Mouse (Mus musculus): ENCODE data around the gene Igf2r.

The Igf2r gene

DNA sequence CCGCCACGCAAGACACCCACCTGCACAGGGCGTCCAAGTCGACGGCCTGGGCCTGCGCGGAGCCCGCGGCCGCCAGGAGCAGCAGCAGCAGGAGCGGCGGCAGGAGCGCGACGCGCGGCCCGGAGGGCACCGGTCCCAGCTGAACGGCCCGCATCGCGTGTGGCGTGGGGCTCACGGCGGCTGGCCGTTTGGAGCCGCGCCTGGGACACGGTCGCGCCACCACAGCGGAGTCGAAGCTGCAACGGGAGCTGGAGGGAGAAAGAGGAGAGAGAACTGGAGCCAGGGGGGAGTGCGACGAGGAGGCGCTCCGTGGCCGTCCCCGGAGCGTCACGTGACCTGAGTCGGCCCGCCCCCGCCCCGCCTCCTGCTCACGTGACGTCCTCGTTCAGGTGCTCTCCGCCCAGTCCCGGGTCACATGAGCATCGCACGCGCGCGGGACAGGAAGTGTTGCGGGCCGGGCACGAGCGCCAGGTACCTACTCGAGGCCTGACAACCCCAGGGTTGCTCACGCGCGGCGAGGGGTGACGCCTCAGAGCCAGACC lies at the start of gene Igf2r:
Gene Igf2r (minus strand): TSS at position 285 of the 542 bp plus-strand sequence.
- DNase-seq (ENCODE audit: low spot score in 2 of 2): peak in 1 of 2 experiments; percentile 65

DNA sequence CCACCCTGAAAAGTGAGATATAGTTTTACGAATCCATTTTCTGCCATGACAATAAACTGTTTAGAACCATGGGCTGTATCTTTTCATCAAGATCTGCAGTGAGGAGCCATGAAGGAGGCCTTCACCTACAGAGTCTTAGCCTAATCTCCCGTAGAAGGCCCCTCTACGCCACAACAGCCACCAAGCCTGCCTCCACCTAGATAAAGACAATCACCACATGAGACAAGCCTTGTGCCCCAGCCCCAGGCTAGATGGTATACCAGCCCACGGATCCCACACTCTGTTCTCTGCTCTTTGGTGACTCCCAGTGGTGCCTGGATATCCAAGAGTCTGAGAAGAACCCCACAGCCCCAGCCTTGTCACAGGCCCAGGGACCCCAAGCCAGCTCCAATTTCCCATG lies 46.4 kb upstream of the Igf2r start:
- DNase-seq (ENCODE audit: low spot score in 2 of 2): no peak

DNA sequence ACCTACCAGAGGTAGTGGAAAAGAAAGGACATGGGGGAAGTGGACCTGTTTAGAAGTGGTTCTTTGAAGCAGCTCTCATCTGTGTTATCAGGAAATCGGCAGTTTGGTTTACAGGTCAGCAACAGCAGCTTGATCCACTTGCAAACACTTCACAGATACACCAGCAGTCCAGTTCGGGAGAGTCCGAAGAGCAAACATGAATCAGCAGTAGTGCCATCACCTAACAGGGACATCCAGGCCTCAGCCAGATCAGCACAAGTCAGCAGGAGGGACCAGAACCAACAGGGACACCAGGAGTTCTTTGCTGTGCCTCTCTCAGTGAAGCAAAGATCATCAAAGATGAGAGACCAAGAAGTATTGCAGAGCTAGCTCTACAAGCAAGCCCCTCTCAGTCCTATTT lies 45.0 kb upstream of the Igf2r start:
- DNase-seq (ENCODE audit: low spot score in 2 of 2): no peak

DNA sequence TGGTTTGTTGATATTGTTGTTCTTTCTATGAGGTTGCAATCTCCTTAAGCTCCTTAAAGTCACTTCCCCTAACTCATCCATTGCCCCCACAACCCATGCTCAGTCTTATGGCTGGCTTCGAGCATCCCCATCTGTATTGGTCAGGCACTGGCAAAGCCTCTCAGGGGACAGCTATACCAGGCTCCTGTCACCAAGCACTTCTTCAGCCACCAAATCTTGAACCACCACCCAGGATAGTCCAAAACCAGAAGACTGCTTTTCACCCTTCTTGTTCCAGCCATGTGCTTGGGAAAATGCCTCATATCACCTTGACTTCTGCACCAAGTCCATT lies 41.5 kb upstream of the Igf2r start:
- no peak for DNase-seq (ENCODE audit: low spot score in 2 of 2)

DNA sequence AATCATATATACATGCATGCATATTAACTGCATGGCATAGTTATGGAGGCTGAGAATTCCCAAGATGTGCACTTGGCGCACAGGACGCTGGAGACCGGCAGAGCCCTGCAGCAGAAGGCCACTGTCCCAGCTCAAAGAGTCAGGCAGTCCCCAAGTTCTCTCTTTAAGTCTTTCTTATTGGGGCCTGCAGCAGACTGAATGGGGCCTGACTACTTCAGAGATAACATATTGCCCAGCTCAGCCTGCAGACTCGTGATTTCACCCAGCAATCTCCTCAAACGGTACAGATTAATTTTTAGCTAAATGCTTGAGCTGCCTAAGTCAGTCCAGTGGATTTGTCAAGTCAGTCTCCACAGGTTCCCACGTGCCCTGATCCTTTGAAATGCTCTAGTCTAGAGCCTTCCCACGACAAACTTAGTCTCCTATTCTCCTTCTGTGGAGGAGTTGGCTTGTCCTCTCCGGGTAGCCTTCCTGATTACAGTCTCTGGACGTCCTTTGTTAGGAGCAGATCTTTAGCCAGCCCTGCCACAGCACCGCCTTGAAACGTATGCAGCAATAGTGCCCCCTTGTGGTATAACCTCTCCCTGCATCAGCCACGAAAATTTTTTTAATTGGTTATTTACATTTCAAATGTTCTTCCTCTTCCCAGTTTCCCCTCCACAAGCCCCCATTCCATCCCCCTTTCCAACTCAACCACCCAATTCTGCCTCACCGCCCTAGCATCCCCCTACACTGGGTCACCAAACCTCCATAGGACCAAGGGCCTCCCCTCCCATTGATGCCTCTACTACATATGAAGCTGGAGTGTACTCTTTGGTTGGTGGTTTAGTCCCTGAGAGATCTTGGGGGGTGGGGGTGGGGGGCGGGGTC lies 40.9 kb upstream of the Igf2r start:
- peak; percentile 56 to 61 for DNase-seq (ENCODE audit: low spot score in 2 of 2)

DNA sequence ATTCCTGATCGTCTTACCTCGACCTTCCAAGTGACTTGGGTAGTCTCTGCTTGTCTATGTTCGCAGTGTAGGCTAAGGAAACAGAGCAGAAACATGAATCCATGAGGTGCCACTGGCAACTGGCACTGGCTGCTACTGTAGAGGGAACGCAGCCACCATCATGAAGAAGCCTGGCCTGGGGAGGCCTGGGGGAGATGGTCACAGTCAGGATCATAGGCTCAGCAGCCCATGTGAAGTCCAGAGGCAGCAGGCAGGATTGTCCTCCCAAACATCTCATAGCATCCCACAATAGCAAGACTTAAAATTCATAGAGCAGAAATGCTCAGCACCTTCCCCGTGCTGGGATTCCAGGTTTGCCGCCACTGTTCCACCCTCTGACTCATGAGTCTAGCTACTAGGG lies 39.4 kb upstream of the Igf2r start:
- no peak for DNase-seq (ENCODE audit: low spot score in 2 of 2)

DNA sequence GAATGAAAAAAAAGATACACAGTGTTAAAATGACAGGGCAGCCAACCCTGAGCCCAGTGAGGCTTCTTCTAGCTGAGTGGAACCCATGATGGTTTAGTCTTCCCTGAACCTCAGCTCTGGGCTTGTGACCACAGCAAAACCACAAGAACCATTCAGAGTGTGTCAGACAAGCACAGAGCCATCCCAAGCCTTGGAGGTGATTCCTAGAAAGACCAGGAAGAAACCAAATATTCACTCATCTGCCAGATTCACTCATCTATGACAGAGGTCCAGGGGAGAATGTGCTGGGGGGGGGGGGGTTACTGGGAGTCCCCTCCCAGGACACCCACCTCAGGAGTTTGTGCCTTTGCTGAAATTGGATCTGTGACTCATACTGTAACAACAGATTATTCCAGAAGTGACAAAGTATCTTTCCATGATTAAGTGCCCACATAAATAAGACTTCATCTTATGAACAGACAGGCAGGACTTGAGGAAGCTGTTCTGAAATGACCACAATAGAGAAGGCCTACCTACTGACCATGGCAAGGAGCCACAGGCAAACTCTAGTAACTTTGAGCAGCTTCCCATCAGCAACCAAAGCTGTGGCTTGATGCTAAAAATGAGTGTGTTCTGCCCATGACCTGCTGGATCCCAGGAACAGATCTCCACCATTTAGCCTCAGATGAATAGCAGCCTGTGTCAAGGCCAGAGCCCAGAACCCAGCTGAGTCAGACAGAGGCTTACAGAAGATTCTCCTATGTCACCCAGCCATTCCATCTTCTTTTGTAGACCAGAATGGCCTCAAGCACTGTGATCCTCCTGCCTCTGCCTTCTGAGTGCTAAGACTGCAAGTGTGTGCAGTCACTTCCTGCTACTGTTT lies 35.4 kb upstream of the Igf2r start:
- no peak for DNase-seq (ENCODE audit: low spot score in 2 of 2)

DNA sequence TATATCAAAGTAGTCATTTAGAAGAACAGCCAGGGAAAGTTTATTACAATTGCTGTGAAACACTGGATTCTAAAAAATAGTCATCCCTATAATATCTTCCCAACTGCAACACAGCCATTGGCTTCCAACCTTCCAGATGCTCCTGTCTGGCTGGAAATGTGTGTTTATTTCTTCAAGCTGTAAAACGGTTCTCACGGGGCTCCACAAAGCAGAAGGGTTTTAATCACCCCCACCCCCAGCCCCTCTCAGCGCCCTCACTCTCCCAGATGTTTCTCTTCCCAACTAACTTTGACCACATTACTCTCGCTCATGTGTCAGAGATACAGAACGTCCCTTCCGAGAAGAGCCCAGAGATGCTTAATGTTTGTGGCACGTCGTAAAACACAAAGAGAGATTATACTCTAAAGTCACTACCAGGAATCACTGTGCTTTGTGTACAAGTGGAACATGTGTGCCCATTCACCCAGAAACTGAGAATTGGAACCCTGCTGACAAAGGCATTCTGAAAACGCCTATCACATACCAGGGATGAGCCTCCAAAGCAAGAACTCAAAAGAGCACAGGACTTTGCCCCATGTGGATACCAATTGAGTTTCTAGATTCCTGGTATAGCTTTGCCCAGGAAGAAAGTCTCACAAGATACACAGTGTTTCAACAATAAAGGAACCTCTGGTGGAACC lies 32.5 kb upstream of the Igf2r start:
- DNase-seq (ENCODE audit: low spot score in 2 of 2): no peak

DNA sequence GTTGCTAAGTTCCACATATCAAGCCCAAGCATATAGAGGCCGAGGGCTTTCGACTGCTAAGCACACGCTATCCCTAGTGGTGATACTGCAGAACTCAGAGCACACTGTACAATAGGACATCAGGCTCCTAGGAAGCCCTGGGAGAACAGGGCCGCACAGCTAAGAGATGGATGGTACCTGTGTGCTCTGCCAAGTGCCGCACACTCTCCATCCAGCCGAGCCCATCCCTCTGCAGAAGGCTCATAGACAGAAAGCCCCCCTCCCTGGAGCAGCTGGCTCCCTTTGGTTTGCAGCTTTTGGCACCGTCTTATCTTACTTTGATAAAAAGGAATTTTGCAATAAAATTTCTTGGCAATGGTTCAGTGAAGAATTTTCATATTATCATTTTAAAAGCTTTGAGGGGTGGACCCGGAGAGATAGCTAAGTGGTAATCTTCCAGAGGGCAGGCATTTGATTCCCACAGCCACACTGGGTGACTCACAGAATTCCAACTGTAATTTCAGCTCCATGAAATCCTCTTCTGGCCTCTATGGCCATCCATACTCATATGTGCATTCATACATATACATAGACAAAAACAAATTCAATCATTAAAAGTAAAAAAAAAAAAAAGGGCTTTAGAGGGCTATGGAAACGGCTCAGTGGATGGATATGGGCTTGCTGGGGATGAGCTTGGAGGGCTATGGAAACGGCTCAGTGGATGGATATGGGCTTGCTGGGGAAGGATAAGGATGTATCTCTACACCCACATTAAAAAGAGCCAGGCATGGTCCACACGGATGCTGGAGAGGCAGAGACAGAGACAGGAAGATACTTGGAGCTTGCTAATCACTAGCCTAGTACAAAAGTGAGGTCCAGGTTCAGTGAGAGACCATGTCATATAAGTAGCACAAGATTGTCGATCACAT lies 30.2 kb upstream of the Igf2r start:
- DNase-seq (ENCODE audit: low spot score in 2 of 2): peak in 1 of 2 experiments; percentile 28

DNA sequence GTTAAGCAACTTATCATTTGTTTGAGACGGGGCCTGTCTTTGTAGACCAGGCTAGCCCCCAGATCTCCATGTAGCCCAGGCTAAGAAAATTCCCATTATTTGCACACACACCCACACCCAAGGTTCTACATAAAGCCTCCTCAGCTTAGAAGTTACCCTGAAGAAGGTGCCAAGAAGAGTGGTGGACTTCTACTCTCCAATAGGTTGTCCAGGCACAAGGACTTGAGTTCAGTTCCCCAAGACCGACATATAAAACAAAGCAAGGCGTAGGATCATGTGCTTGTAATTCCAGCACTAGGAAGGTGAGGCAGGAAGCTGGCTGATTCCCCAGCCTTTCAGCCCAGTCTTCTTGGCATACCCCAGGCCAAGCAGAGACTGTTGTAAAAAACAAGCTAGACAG lies 29.1 kb upstream of the Igf2r start:
- DNase-seq (ENCODE audit: low spot score in 2 of 2): no peak

DNA sequence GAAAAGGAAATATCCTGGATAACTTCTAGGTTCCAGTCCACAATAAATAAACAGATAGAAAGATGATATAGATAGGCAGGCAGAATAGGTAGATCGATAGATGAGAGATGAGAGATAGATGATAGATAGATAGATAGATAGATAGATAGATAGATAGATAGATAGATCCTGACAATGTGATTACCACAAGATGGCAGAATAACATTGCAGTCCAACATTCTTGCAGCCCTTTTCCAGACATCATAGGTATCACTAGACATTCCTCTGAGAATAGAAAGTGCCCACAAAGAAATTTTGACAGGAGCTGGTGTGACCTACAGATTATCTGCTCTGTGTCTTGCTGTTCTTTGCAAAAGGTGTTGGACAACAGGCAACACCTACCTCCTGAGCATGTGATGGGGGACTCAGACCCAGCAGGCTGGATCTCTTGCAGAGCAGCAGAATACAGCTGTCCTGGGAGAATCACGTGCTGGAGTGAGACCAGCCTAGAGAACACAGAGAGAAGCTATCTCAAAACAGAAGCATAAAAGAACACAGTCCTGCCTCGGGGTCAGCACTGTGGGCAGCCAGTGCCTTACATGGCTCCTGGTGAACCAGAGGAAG lies 28.1 kb upstream of the Igf2r start:
- DNase-seq (ENCODE audit: low spot score in 2 of 2): no peak

DNA sequence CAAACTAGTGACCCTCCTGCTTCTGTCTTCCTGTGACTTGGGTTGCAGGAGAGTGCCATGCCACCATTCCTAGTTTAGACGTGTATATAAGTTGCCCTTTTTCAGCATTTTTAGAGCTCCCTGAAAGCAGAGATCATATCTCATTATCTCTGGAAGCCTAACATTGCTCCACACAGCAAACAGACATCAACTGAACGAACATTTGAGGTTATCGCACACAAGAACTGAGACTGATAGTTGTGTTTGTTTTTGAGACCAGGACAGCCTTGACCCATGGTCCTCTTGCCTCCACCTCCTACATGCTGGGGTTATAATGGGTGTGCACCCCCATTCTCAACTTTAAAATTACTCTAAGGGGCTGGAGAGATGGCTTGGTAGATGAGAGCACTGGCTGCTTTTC lies 27.2 kb upstream of the Igf2r start:
- no peak for DNase-seq (ENCODE audit: low spot score in 2 of 2)

DNA sequence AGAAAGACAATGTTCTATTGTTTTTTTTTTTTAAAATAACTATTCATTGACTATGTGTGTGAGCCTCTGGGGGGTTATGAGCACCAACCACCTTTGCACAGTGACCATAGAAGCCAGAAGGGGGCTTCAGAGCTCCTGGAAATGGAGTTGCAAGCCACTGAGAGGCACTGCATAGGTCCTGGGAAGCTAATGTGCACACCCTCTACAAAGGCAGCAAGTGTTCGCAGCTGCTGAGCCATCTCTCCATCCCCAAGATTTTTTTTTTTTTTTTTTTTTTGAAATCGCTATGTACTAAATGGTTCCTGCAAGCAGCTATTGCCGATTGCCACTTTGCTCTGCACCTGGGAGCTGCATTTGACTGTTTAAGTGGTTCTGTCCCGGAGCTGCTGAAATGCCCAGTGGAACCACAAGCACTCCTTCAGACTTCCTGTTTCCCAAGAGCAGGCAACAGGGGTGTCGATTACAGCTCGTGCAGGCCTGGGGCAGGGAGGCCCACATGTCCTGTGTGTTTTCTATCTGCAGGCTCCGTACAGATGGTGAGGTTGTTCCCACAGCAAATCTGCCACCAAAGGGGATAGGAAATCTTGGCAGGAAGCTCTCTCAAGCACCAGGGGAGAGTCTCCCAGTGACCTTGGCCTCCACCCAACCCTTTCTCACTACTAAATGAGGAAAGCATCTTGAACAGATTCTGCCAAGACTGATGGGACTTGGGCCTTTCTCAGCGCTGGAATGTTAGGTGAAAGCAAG lies 24.4 kb upstream of the Igf2r start:
- no peak for DNase-seq (ENCODE audit: low spot score in 2 of 2)

DNA sequence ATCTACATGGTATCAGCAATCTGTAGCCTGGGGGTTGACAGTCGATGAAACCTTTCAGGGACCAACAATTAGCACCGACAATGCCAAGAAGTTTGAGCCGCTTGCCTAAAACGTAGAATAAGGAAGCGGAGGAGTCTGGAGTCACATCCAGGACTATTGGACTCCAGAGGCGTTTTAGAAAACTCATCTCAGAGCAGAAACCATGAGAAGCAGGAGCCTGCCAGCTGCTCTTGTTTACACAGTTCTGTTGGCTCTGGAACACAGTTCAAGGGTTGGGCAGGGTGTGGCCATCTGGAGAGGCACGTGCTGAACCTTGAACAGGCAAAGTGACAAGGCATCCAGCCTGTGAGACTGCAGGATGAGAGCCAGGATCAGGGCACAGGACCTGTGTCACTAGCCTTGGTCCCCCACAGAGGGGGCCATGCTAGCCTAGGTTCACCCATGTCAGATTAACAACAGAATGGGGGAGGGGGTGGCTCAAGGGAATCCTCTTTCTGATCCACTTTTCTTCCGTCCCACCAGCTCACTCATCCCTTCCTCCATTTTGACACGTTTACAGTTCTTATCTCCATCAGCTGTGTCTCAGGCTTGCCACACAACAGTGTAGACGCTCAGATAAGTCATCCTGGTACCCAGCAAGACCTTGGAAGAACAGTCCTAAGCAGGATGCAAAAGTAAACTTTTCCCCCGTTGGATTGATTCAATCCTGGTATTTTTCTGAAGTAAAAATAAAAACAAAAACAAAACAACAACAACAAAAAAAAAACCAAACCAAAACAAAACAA lies 23.1 kb upstream of the Igf2r start:
- DNase-seq (ENCODE audit: low spot score in 2 of 2): peak; percentile 62 to 80

DNA sequence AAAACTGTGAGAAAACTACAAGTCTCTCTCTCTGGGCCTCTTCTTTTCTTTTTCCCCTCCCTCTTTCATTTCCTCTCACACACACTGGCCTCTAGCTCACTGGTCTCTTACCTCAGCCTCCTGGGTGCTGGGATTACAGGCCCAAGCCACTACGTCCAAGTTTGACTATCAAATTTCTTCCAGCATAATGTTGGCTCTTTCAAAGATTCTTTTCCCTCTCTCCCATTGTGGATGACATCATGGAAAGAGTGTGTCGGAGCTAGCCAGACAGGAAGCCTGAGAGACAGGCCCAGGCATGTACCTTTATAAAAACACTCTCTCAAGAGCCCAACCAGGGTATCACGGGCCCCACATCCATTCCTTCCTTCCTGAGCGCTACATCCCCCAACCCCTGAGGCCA lies 22.0 kb upstream of the Igf2r start:
- DNase-seq (ENCODE audit: low spot score in 2 of 2): peak in 1 of 2 experiments; percentile 30

DNA sequence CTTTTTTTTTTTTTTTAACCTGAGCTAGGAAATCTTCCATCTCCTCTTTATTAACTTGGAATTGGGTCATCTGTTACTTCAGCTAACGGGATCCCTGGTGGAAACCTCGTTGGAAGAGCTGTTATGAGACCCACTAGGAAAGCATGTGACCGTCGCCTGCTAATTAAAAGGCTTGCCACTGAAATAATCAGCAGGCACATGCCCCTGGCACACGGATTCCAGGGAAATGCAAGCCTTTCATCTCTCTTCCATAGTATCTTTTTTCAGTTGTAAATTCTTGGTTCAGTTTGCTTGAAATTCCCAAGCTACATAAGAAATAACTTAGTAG lies 21.6 kb upstream of the Igf2r start:
- no peak for DNase-seq (ENCODE audit: low spot score in 2 of 2)

DNA sequence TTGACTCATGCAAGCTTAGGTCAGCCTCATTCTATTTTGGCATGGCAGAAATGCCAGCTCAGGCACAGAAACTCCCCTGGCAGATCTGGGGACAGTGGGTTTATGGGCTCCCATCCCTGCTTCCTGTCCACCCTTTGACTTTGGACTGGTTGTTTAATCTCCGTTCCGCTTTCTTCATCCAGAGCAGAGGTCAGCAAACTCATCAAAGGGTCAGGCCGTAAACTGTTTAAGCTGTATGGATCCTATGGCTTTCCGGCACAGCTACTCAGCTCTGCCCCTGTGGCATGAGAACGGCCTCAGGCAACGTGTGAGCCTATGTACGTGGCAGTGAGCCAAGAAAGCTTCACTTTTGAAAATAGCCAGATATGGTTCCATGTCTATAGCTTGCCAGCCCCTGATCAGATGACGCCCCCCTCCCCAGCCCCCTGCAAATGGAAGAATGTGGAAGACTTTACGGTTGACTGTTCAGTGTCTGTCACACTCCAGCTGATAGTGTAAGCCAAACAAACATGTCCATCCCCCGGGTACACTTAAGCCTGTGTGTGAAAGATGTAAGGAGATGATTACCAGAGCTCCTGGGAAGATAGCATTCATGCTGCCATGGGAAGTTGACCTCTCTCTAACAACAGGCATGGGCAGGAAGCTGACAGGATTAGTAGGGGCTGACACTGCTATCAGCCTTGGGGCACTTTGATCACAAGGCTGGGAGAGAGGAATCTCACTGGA lies 21.1 kb upstream of the Igf2r start:
- DNase-seq (ENCODE audit: low spot score in 2 of 2): no peak

Data from urinary bladder, adult 18-20 months (tissue).